Mouse (Mus musculus): Measurements from ENCODE around the gene Sh2d4b. TPM values are rescaled to one million over a fixed set of nuclear protein-coding genes. Genes with fewer than 3 reads are reported as not detected.
A peak's percentile ranks its signal among the peaks of the same experiment; 100 is the strongest.

The Sh2d4b gene
- total RNA-seq (2022) = under 1 TPM; 0.53 to 0.80 (median 0.66) TPM

DNA sequence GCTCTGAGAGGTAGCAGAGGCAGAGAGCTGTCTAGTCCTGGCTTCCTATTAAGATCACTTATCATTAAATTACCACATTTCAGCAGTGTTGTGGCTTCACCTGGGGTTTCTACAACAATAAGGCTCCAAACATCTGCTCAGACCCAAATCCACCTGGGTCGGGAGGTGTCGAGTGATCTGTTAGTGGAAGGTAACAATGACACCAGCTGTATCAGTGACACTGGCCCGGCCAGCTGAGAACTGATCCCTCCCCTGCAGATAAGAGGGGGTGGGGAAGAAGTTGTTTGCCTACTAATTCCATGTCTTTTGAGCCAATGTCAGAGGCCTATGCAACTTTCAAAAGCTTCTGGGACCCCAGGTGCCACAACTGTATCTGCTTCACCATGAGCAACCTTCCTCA lies at the start of gene Sh2d4b:
Gene Sh2d4b (minus strand): TSS at position 71 of the 400 bp plus-strand sequence.
- no peak for DNase-seq (ENCODE audit: low spot score)

DNA sequence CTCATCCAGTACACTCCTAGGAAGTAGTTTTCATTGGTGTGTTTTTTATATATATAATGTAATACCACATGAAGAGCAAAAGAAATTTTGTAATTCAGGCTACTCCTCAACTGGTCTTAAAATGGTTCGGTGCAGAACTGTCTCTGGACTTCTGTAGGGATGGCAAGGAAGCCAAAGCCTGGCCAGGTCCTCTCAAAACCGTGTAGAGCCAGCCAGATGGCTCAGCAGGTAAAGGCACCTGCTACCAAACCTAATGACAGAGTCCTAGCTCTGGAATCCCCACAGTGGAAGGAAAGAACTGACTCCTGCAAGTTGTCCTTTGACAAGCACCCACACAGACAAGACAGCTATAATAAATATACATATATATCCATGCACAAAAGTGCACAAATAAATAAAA lies 49.4 kb upstream of the Sh2d4b start:
- DNase-seq (ENCODE audit: low spot score) = no peak

DNA sequence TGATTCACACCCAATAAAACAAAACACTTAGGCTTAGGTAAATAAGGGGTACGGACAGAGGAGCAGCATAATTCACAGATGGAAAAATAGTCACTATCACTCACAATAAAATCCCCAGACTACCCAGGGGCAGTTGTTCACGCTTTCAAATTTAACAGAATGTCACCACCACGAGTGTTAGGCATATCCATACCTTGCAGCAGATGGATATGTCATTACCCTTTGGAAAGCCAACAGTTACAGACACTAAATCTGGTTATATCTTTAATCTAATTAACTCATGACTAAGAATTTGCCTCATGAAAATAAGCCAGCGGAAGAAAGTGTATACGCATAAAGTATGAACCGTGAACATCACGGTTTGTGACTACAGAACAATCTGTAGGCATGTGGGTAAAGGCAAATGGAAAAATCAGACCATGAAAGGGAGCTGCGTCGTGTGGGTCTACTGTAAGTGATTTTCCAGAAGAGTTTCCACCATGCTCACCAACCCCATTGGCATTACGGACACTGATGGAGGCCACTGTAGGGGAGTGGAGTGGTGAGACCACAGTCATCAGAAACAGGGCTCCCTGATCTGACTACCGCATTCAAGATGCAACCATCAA lies 45.4 kb upstream of the Sh2d4b start:
- DNase-seq (ENCODE audit: low spot score) = no peak

DNA sequence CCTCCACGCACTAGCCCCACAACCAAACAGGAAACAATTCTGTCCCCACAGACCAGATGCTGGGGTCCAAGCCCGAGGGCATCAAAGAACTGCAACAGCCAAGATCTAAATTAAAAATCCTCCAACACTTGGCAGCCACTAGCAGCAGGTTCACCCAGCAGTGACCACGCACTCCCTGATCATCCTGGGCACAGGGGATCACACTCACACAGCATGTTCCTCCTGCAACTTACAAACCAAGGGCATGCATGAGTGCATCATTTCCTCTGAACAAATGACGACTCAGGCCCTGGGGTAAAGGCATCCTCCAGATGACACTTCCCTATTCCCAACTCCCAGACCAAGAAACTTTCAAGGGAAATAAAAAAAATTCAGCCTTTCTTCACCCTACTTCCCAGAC lies 44.0 kb upstream of the Sh2d4b start:
- DNase-seq (ENCODE audit: low spot score) = no peak

DNA sequence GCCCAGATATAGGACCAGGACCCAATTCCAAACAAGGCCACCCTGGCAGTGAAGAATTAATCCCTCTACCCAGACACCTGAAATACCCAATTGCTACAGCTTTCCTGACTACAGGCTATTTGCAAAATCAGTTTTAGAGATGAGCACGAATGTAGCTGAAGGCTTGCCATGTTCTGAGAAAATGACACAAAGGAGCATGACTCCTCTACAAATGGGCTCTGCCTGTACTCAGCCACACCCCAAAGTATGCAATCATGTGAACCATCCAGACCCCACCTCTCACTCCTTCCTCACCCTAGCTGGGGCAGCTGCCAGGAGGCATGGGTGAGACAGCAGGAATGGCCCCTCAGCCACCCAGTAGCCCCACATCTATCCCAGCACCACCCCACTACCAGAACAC lies 42.4 kb upstream of the Sh2d4b start:
- no peak for DNase-seq (ENCODE audit: low spot score)

DNA sequence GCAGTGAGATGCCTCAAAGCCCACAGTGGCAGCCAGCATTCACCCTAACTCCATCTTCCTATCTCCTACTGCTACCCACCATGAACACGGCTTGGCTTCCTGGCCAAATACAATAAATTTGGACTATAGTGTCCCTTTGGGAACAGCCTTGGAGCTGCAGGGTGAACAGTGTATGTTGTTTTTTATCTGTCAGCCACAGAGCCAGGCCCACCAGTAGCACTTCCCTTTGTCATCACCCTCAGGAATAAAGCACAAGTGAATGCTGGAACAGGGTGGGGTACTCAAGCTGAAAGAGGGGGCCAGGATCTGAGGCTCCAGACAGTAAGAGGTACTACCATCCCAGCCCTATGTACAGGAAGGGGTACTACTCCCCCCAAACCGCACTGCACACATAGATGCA lies 42.0 kb upstream of the Sh2d4b start:
- no peak for DNase-seq (ENCODE audit: low spot score)

DNA sequence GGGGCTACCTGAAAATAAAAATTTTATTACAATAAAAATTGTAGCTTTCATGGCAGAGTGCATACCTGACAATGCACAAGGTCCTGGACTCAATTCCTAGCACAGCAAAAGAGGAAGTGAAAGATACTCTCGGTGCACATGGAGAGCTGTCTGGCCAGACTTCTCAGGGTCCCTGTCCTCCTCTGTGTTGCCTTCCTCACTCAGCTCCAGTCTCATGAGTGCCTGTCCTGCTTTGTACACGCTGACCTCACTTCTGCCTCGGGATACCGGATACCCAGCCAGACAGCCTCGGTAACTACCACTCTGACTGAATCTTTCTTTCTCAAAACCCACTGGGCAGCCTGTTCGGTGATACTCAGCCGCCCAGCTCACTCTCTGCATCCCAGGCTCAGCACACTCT lies 40.3 kb upstream of the Sh2d4b start:
- DNase-seq (ENCODE audit: low spot score) = no peak

DNA sequence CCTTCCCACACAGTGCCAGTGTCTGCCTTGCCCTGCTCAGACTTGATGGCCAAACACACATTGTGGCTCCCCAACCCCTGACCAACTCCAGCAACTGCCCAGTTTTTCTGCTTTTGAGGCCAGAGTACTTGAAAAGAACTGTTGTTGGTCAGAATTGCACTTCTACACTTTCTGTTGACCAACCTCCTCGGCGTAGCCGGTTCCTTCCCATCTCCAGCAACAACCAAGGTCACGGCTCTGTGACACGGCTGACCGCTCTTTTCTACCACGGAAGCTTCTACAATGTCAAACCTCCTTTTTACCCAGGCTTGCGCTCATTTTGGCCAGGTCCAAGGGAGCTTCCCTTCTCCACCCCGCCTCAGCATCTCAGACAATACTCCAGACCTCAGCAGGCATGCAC lies 39.2 kb upstream of the Sh2d4b start:
- no peak for DNase-seq (ENCODE audit: low spot score)

DNA sequence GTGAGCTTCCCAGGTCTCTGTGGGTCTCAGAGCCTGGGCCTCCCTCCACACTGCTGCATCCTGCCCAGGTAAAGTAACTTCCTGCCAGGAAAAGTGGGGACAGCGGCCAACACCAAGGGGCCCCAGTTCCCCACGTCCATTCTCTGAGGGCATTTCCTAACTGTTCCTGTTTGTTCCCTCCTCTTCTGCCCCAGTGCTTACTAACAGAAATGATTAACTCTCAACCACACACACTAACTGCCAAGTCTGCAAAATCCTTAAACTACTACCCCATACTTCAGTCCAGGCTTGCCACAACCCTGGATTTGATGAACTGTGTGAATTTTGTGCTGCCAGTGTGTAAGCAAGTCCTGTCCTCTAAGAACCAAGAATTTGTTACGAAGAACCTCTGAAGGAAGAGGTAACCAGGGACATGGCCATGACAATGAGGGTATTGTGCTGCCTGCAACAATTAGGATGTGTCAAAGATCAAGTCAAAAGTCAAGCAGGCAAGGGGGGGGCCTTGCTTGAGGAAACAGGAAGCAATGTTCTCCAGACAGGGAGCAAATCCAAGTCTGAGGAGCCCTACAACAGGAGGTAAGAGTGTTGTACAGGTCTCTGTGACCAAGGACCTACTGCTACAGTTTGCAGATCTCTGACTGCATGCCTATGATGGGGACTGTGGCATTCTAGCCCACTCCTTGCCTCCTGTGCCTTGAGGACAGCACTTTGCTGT lies 38.2 kb upstream of the Sh2d4b start:
- no peak for DNase-seq (ENCODE audit: low spot score)

DNA sequence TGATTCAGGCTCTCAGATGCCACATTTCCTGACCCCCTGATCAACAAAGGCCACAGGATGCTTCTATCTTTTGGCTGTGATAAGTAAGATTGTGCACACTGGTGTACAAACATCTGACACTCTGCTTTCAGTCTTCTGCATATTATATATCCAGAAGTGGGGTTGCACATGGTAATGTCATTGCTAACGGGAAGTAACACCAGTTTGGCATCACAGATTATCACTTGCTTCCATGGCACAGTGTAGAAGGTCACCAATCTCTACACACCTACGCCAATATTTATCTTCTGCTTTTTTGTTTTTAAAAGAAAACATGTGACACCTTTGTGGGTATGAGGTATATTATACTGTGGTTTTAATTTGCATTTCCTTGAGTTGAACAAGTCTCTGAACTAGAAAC lies 36.9 kb upstream of the Sh2d4b start:
- no peak for DNase-seq (ENCODE audit: low spot score)

DNA sequence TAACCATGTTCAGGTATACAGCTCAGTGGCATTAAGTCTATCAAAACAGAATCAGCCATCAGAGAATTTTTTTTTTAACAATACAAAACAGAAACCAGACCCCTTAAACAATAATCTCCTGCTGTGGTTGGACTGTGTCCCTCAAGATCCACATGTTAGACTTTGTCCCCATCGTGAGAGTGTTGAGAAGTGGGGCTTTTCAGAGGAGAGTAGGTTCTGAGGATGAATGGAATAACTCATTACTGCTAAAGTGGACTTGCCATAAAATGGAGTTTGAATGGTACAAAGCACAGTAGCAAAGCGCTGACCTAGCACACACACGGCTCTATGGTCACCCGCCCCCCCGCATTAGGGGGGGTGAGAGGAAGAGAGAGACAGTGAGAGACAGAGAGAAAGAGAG lies 35.8 kb upstream of the Sh2d4b start:
- DNase-seq (ENCODE audit: low spot score) = no peak

DNA sequence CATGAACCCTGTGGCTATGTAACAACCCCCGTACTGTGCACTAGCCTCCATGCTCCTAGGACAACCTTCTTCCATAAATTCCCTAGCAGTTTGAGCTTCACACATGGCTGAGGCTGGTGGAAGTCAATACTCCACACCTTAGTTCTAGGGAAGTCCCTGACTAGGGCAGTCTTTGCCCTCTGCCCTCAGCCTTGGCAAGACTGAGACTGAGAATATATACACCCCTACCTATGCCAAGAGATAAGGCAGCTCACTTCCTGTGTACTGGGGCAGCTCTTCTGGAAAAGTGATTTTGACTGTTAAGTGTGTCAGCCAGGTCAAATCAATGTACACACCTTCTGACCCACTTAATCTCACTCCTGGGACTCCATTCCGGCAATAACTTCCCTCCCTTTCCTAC lies 34.0 kb upstream of the Sh2d4b start:
- no peak for DNase-seq (ENCODE audit: low spot score)

DNA sequence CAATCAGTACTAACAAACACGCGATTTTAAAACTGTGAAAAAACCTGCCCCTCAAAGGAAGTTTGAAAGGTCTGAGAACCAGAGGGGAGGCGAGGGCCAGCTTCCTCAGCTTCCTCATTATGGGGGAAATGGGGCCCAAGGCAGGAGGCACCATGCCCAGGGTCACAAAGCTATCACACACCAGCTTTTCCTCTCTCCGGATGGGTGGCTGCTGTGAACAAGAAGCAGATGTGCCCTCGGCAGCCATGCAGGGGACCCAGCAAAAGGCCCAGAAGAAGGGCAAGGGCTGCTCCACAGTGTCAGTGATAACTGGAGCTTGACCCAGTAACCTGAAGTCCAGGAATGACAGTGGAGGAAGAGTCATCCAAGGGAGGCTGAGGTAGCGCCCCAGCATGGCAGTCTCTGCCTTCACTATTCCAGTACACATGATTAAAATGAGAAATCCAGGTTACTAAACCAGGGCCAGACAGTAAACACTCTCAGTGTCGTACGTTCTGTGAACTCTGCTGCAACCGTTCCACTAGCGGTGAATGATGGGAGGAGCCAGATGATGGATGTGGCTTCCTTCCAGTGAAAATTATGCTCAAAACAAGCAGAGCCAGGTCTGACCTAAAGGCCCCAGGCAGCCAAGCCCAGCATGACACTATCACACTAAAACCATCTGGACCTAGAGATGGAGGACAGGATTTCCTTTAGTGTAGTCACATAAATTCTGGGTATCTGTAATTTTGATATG lies 31.5 kb upstream of the Sh2d4b start:
- peak; percentile 36 for DNase-seq (ENCODE audit: low spot score)

DNA sequence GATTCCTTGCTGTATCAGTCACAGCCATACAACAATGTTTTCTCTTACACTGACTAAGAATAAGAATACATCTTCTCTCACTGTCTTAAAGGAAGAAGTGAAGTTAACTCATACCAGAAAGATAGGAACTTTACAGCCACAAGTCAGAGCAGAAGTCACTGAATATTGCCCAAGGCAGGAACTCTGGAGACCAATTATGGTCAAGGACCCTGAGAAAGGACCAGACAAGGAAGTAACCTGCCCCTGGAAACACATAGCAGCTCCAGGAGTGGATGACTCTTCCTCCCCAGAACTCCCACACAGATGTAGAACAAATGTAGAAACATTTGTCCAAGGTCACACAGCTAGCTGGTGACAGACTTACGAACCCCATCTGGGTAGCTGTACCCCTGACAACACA lies 28.2 kb upstream of the Sh2d4b start:
- no peak for DNase-seq (ENCODE audit: low spot score)

DNA sequence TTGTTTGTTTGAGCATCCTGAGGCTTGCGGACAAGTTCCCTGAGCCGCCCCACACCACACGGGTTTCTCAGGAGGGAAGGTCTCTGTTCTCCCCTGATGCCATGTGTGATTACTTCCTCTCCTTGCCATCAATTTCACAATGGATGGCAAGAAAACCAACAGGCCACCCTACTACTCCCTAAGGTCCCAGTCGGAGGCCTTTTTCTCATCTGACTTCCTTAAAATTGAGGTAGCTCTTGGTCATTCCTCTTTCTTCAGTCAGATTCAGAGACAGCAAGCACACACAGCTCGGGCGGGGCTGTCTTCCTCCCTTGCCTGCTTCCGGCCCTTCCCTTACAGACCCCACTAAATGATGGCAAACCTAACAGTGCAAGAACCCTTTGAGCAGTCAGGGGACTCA lies 26.5 kb upstream of the Sh2d4b start:
- DNase-seq (ENCODE audit: low spot score) = no peak

DNA sequence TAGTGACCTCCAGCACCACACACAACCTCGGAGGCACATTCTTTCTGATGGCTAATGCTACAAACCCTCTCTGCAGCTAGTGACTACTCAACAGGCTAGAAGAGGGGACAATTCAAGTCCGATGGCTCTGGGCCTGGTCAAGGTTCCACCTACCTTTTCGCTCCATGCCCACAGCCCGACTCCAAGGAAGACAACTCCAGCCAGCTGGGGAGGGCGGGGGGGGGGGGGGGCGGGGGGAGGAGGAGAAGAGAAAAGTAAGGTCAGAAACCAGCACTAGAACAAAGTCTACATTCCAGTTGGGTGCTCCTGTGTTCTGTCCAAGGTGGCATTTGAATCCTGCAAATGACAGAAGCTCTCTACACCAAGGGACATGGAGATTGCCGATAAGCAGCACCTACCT lies 25.4 kb upstream of the Sh2d4b start:
- no peak for DNase-seq (ENCODE audit: low spot score)

DNA sequence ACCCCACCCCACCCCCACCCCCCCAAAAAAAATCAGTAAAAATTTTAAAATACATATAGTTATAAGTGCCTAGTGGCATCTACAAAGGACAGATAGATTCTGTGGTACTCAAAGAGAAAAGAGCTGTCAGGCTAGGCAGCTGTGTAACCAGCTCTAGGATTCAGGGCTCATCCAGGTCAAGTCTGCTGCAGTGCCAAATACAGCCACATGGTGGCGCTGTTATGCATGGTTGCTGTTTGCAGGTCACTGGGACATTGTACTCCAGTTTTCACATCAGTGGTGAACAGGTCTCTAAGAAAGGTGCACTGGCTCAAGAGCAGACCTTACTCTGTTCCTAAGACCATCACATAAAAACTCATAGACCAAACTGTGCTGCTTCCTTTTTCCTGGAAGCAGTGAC lies 24.6 kb upstream of the Sh2d4b start:
- peak; percentile 93 for DNase-seq (ENCODE audit: low spot score)

DNA sequence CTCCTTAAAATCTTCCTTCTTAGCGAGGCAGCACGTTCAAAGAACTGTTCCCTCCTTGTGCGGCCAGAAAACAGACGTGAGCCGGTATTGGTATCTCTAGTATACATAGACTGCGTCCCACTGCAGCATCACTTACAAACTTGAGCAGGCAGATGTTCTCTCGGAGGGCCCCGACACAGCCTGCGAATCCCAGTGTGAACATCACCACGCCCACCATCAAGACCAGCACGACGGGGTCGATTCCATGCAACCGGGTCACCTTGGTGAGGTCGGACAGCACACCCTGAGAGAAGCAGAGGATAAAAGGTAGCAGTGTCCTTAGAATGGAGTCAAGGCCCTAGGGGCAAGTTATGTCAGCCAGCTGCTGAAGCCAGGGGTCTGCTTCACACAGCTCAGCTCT lies 23.6 kb upstream of the Sh2d4b start:
- no peak for DNase-seq (ENCODE audit: low spot score)

DNA sequence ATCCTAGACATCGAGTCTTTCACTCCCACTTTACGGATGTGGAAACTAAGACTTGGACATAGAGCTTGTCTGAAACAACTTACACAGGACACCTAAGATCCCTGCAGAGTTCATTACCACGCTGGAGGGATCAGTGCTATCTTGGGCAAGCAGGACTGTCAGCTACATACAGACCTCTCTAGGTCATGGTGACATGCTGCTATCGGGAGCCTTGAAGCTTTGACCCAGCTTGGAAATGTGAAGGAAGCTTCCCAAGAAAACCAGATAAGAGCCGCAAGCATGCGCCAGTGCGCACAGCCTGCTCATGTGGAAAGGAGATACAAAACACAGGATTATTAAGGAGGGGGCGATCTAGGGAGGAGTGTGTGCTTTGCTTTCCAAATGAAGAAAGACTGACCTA lies 22.8 kb upstream of the Sh2d4b start:
- DNase-seq (ENCODE audit: low spot score) = no peak

DNA sequence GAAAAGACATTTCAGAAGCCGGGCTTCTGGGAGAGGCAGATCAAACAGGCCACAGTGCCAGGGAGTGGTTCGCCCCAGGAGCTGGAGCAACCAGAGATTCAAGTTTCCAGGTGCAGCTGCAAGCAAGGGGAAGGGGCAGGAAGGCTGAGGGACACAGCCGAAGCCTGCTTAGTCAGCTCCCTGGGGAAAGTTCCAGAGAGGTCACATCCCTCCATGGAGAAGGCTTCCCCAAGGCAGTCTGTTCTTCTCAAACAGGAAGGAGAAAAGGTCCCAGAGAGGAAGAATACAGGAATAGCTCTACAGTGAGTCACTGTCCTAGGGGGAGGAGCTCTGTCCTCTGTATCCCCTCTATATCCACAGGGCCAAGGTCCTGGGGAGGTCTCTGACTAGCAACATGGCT lies 21.6 kb upstream of the Sh2d4b start:
- peak; percentile 41 for DNase-seq (ENCODE audit: low spot score)

DNA sequence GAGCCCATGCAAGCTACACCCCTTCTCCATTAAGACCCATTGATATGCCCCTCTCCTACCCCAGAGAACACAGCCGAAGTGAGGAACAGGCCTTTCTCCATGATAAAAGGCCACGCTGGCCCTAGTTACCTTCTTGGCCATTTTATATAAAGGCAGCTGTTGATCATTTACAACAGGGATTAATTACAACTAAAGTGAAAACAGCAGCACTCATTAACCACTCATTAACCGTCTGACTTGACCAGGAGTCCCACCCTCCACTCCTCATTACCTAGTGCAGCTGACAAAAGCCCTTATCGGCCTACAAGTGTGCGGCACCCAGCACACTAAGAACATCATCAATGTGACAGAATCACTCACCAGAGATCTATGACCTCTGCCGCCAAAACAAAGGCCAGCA lies 20.6 kb upstream of the Sh2d4b start:
- DNase-seq (ENCODE audit: low spot score) = no peak

DNA sequence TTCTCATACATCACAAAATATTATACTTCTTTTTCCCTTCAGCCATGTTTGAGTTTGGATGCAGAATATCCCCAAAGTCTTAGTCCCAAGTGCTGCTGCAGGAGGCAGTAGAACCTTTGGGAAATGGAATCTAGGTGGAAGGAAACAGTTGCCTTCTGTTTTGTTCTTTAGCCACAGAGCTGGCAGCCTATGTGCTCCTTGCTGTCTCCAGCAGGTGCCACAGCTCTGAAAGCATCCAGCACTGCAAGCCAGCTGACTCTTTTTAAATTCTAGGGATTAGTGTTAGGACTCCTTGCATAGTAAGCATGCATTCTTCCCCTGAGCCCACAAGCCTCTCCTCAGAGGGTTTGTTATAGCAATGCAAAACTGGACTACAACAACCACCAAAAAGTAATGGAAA lies 18.5 kb upstream of the Sh2d4b start:
- no peak for DNase-seq (ENCODE audit: low spot score)

DNA sequence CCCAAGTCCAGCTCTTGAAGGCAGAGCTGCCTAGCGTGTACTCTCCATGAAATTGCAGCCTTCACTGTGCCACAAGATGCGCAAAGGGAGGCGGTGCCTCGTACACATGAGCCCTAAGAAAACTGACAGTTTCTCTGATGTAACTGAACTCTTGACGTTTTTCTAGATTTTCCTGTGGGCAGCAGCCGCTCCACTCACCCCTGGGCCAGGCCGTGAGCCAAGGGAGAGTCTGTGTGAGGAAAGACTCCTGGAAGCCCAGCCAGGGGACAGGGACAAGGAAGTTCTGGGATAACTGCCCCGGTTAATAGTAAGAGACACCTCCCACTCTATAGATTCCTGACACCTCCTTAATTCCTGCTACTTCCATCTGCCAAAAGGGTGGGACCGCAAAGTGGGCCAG lies 15.7 kb upstream of the Sh2d4b start:
- DNase-seq (ENCODE audit: low spot score) = no peak
